Mouse (Mus musculus): ENCODE results near the gene Trf. TPM values are rescaled to one million over a fixed set of nuclear protein-coding genes. Genes with fewer than 3 reads are reported as not detected.
A peak's percentile ranks its signal among the peaks of the same experiment; 100 is the strongest.

The Trf gene
- 188 and 277 TPM in 2 replicates for polyA plus RNA-seq (2015; fragmentation: Nextera tagmentation; extraction: Ambion mirVana)

- Histone ChIP-seq H3K4me2 (replicated peaks) (peak within 1 kb of the TSS; percentile 56), H3K4me3 (replicated peaks) (peak within 1 kb of the TSS; percentile 31), H3K27me3 (replicated peaks) (no peaks in the 10 kb centered on the region), H3K9ac (peak within 1 kb of the TSS; percentile 6; the same call in 1 of the 2 replicates), H3K9me3 (no peaks in the 10 kb centered on the region), H3K36me3 (no peaks in the 10 kb centered on the region), H3K4me1 (replicated peaks) (0 out of 2 replicates have a peak, but pooled peaks cover 7% of the 10 kb centered on the region), H3K27ac (peak within 1 kb of the TSS; percentile 15)
- ATAC-seq, result peak; percentile 83
- 45% methylated on average over 27 of the region's 29 CpGs for WGBS
Measured at GRCm38 (mm10) chr9:103230151-103230951, at the start of gene Trf, which contains the start of gene Gm20425. Gene Trf, minus strand, starts transcription at chr9:103230444. Gene Gm20425, minus strand, starts transcription at chr9:103230307.

- Histone ChIP-seq H3K36me3 (no peaks in the 10 kb centered on the region), H3K27me3 (replicated peaks) (no peaks in the 10 kb centered on the region), H3K9me3 (no peaks in the 10 kb centered on the region), H3K4me1 (replicated peaks) (0 out of 2 replicates have a peak, but pooled peaks cover 3% of the 10 kb centered on the region), H3K9ac (no peak overlapping the region), H3K27ac (no peak overlapping the region), H3K4me3 (replicated peaks) (no peak overlapping the region), H3K4me2 (replicated peaks) (no peak overlapping the region)
- WGBS, result 81% methylated on average over 6 of the region's 6 CpGs
- no peak for ATAC-seq
Measured at GRCm38 (mm10) chr9:103276876-103277275, 46.6 kb upstream of the Trf start.

GRCm38 (mm10) chr9:103275676-103276075, 45.4 kb upstream of the Trf start:
- H3K27ac ChIP-seq, result no peak overlapping the region
- no peak for ATAC-seq
- no peaks in the 10 kb centered on the region for H3K36me3 ChIP-seq
- no peaks in the 10 kb centered on the region for H3K27me3 ChIP-seq (replicated peaks)
- no peak overlapping the region for H3K4me2 ChIP-seq (replicated peaks)
- H3K9ac ChIP-seq, result no peak overlapping the region
- 0 out of 2 replicates have a peak, but pooled peaks cover 3% of the 10 kb centered on the region for H3K4me1 ChIP-seq (replicated peaks)
- H3K9me3 ChIP-seq, result no peaks in the 10 kb centered on the region
- H3K4me3 ChIP-seq (replicated peaks), result no peak overlapping the region
- WGBS, result 64% methylated on average over 1 of the region's 1 CpGs

GRCm38 (mm10) chr9:103274819-103275218, 44.6 kb upstream of the Trf start:
- Histone ChIP-seq H3K27me3 (replicated peaks) (no peaks in the 10 kb centered on the region), H3K4me3 (replicated peaks) (no peak overlapping the region), H3K4me2 (replicated peaks) (no peak overlapping the region), H3K9me3 (no peaks in the 10 kb centered on the region), H3K9ac (no peak overlapping the region), H3K36me3 (no peaks in the 10 kb centered on the region), H3K27ac (no peak overlapping the region), H3K4me1 (replicated peaks) (0 out of 2 replicates have a peak, but pooled peaks cover 3% of the 10 kb centered on the region)
- ATAC-seq, result no peak
- WGBS, result 61% methylated on average over 8 of the region's 8 CpGs

- Histone ChIP-seq H3K27me3 (replicated peaks) (no peaks in the 10 kb centered on the region), H3K36me3 (no peaks in the 10 kb centered on the region), H3K4me1 (replicated peaks) (0 out of 2 replicates have a peak, but pooled peaks cover 3% of the 10 kb centered on the region), H3K4me3 (replicated peaks) (no peak overlapping the region), H3K4me2 (replicated peaks) (no peak overlapping the region), H3K9me3 (no peaks in the 10 kb centered on the region), H3K27ac (no peak overlapping the region), H3K9ac (no peak overlapping the region)
- no peak for ATAC-seq
- WGBS, result 12% methylated on average over 4 of the region's 4 CpGs
Measured at GRCm38 (mm10) chr9:103271104-103271503, 40.9 kb upstream of the Trf start.

- Histone ChIP-seq H3K9me3 (no peaks in the 10 kb centered on the region), H3K4me2 (replicated peaks) (no peak overlapping the region), H3K9ac (no peak overlapping the region), H3K36me3 (no peaks in the 10 kb centered on the region), H3K27ac (no peak overlapping the region), H3K4me1 (replicated peaks) (no peaks in the 10 kb centered on the region), H3K27me3 (replicated peaks) (no peaks in the 10 kb centered on the region), H3K4me3 (replicated peaks) (no peak overlapping the region)
- 91% methylated on average over 4 of the region's 4 CpGs for whole genome bisulfite sequencing
- ATAC-seq, result no peak
Measured at GRCm38 (mm10) chr9:103265778-103266177, 35.5 kb upstream of the Trf start.

GRCm38 (mm10) chr9:103252906-103253305, 22.7 kb upstream of the Trf start:
- Histone ChIP-seq H3K4me2 (replicated peaks) (no peak overlapping the region), H3K9ac (no peak overlapping the region)

GRCm38 (mm10) chr9:103248618-103249017, 18.4 kb upstream of the Trf start:
- Histone ChIP-seq H3K9me3 (no peaks in the 10 kb centered on the region), H3K9ac (no peak overlapping the region), H3K4me2 (replicated peaks) (no peak overlapping the region), H3K4me3 (replicated peaks) (no peak overlapping the region), H3K4me1 (replicated peaks) (no peaks in the 10 kb centered on the region), H3K27ac (no peak overlapping the region), H3K36me3 (no peaks in the 10 kb centered on the region), H3K27me3 (replicated peaks) (no peaks in the 10 kb centered on the region)
- WGBS, result 56% methylated on average over 4 of the region's 4 CpGs
- no peak for ATAC-seq

More at GRCm38 (mm10) chr9:103252906-103253305, 22.7 kb upstream of the Trf start:
- WGBS, result 80% methylated on average over 5 of the region's 5 CpGs
- H3K4me3 ChIP-seq (replicated peaks), result no peak overlapping the region
- ATAC-seq, result no peak
- no peak overlapping the region for H3K27ac ChIP-seq
- no peaks in the 10 kb centered on the region for H3K4me1 ChIP-seq (replicated peaks)
- H3K9me3 ChIP-seq, result no peaks in the 10 kb centered on the region
- no peaks in the 10 kb centered on the region for H3K27me3 ChIP-seq (replicated peaks)
- no peaks in the 10 kb centered on the region for H3K36me3 ChIP-seq

- H3K27me3 ChIP-seq (replicated peaks), result no peaks in the 10 kb centered on the region
- 84% methylated on average over 8 of the region's 8 CpGs for WGBS
- no peak overlapping the region for H3K9ac ChIP-seq
- no peaks in the 10 kb centered on the region for H3K36me3 ChIP-seq
- no peaks in the 10 kb centered on the region for H3K9me3 ChIP-seq
- no peak overlapping the region for H3K4me3 ChIP-seq (replicated peaks)
- no peaks in the 10 kb centered on the region for H3K4me1 ChIP-seq (replicated peaks)
- H3K27ac ChIP-seq, result no peak overlapping the region
- ATAC-seq, result no peak
- H3K4me2 ChIP-seq (replicated peaks), result no peak overlapping the region
Measured at GRCm38 (mm10) chr9:103246526-103247168, 16.4 kb upstream of the Trf start.

GRCm38 (mm10) chr9:103243640-103244039, 13.4 kb upstream of the Trf start:
- ATAC-seq, result no peak
- no peaks in the 10 kb centered on the region for H3K4me1 ChIP-seq (replicated peaks)
- WGBS, result 69% methylated on average over 4 of the region's 4 CpGs

GRCm38 (mm10) chr9:103241206-103241605, 11.0 kb upstream of the Trf start:
- Histone ChIP-seq H3K36me3 (no peaks in the 10 kb centered on the region), H3K27ac (no peak overlapping the region), H3K9ac (no peak overlapping the region), H3K27me3 (replicated peaks) (no peaks in the 10 kb centered on the region), H3K9me3 (no peaks in the 10 kb centered on the region), H3K4me1 (replicated peaks) (no peaks in the 10 kb centered on the region), H3K4me2 (replicated peaks) (no peak overlapping the region), H3K4me3 (replicated peaks) (no peak overlapping the region)
- 68% methylated on average over 2 of the region's 2 CpGs for WGBS
- no peak for ATAC-seq

More at GRCm38 (mm10) chr9:103243640-103244039, 13.4 kb upstream of the Trf start:
- Histone ChIP-seq H3K27me3 (replicated peaks) (no peaks in the 10 kb centered on the region), H3K27ac (no peak overlapping the region), H3K36me3 (no peaks in the 10 kb centered on the region), H3K9ac (no peak overlapping the region), H3K4me3 (replicated peaks) (no peak overlapping the region), H3K9me3 (no peaks in the 10 kb centered on the region), H3K4me2 (replicated peaks) (no peak overlapping the region)

GRCm38 (mm10) chr9:103239471-103239870, 9.2 kb upstream of the Trf start:
- WGBS, result 92% methylated on average over 6 of the region's 6 CpGs
- Histone ChIP-seq H3K9ac (no peak overlapping the region), H3K4me1 (replicated peaks) (0 out of 2 replicates have a peak, but pooled peaks cover 3% of the 10 kb centered on the region), H3K9me3 (no peaks in the 10 kb centered on the region), H3K4me3 (replicated peaks) (no peak overlapping the region), H3K4me2 (replicated peaks) (no peak overlapping the region), H3K36me3 (no peaks in the 10 kb centered on the region), H3K27me3 (replicated peaks) (no peaks in the 10 kb centered on the region), H3K27ac (no peak overlapping the region)
- no peak for ATAC-seq
